Mouse (Mus musculus) CH12.LX (cell line): Measurements from ENCODE around the gene Olfr1423. TPM values are rescaled to one million over a fixed set of nuclear protein-coding genes. Genes with fewer than 3 reads are reported as not detected.
A peak's percentile ranks its signal among the peaks of the same experiment; 100 is the strongest.

ENCODE experiments used
- DNase-seq: peaks from one replicate; pipeline ENCODE4 v3.0.0-alpha.2; 2013; ENCODE audit errors: extremely low read depth
- H3K27ac ChIP-seq: 2 replicates; pipeline ENCODE4 v1.5.1; 2012; ENCODE audit warnings: low read depth, mild to moderate bottlenecking, control low read depth, moderate library complexity; ENCODE audit not compliant: insufficient read depth
- H3K27me3 ChIP-seq: replicated peaks from 2 replicates; pipeline ENCODE3; 2012; ENCODE audit warnings: inconsistent platforms
- H3K36me3 ChIP-seq, 2 experiments: replicated peaks in 1 of 2; 2 replicates each; pipeline versions ENCODE3 to v1.6.1; 2012; ENCODE audit warnings: inconsistent platforms in 1 of 2, low read length in 1 of 2, mild to moderate bottlenecking in 1 of 2, mixed read lengths in 1 of 2, moderate library complexity in 1 of 2; ENCODE audit not compliant: control insufficient read depth in 1 of 2, insufficient read depth in 1 of 2
- H3K4me1 ChIP-seq, 2 experiments: 2 replicates each; pipeline ENCODE4 v1.6.1; 2012; ENCODE audit warnings: inconsistent platforms in 1 of 2, moderate library complexity in 1 of 2; ENCODE audit not compliant: insufficient read depth in 2 of 2, control insufficient read depth in 1 of 2
- H3K4me2 ChIP-seq: 2 replicates; pipeline ENCODE4 v1.6.1; 2012; ENCODE audit warnings: low read depth, mild to moderate bottlenecking, control low read depth; ENCODE audit not compliant: poor library complexity, insufficient read depth, severe bottlenecking
- H3K4me3 ChIP-seq, 3 experiments: fragments of 150-350 bp in 1 of 3; sonication (generic) in 1 of 3; replicated peaks in 1 of 3; 2 replicates each; pipeline versions ENCODE3 to v1.5.1; 2011 to 2012; ENCODE audit warnings: low read depth in 2 of 3, low read length in 2 of 3, mild to moderate bottlenecking in 2 of 3, moderate library complexity in 2 of 3, control low read depth in 1 of 3, improper control_type of control experiment in 1 of 3, inconsistent platforms in 1 of 3, mixed read lengths in 1 of 3; ENCODE audit not compliant: poor library complexity in 1 of 3
- H3K79me2 ChIP-seq: replicated peaks from 2 replicates; pipeline ENCODE4 v1.6.1; 2012; ENCODE audit warnings: mild to moderate bottlenecking, moderate library complexity; ENCODE audit not compliant: control insufficient read depth, poor library complexity, insufficient read depth, severe bottlenecking; ENCODE audit errors: extremely low read depth
- H3K9ac ChIP-seq: 2 replicates; pipeline ENCODE4 v1.6.1; 2012; ENCODE audit warnings: low read depth, mild to moderate bottlenecking, control low read depth, moderate library complexity; ENCODE audit not compliant: insufficient read depth
- H3K9me3 ChIP-seq: replicated peaks from 2 replicates; pipeline ENCODE3; 2012; ENCODE audit warnings: low read length, inconsistent platforms, mixed read lengths
- BHLHE40 ChIP-seq: IDR thresholded peaks from 2 replicates; pipeline ENCODE4 v1.6.1; 2011; ENCODE audit warnings: mild to moderate bottlenecking, low read depth, low read length, improper control_type of control experiment
- CHD1 ChIP-seq: IDR thresholded peaks from 2 replicates; pipeline ENCODE4 v1.6.1; 2012; ENCODE audit warnings: low read depth, low read length, improper control_type of control experiment, inconsistent platforms
- CTCF ChIP-seq, 2 experiments: IDR thresholded peaks in 1 of 2; conservative IDR thresholded peaks in 1 of 2; 2 replicates each; pipeline ENCODE4 v1.5.1; 2011 to 2012; ENCODE audit warnings: low read depth in 2 of 2, low read length in 2 of 2, improper control_type of control experiment in 1 of 2, inconsistent platforms in 1 of 2, mild to moderate bottlenecking in 1 of 2, moderate library complexity in 1 of 2
- E2F4 ChIP-seq: IDR thresholded peaks from 2 replicates; pipeline ENCODE4 v1.6.1; 2011; ENCODE audit warnings: low read depth, low read length, improper control_type of control experiment; ENCODE audit not compliant: insufficient replicate concordance
- ETS1 ChIP-seq: conservative IDR thresholded peaks from 2 replicates; pipeline ENCODE4 v1.6.1; 2012; ENCODE audit warnings: low read depth, mild to moderate bottlenecking, inconsistent platforms, low read length, improper control_type of control experiment, moderate library complexity
- GABPA ChIP-seq: IDR thresholded peaks from 2 replicates; pipeline ENCODE4 v1.6.1; 2012; ENCODE audit warnings: low read depth, low read length, improper control_type of control experiment, inconsistent platforms; ENCODE audit not compliant: insufficient replicate concordance
- HCFC1 ChIP-seq: IDR thresholded peaks from 2 replicates; pipeline ENCODE4 v1.6.1; 2012; ENCODE audit warnings: low read depth, mild to moderate bottlenecking, inconsistent platforms, low read length, improper control_type of control experiment
- MAZ ChIP-seq: IDR thresholded peaks from 2 replicates; pipeline ENCODE4 v1.6.1; 2012; ENCODE audit warnings: low read depth, mild to moderate bottlenecking, inconsistent platforms, low read length, improper control_type of control experiment, moderate library complexity
- MEF2A ChIP-seq: IDR thresholded peaks from 2 replicates; pipeline ENCODE4 v1.6.1; 2014; ENCODE audit warnings: low read depth, mild to moderate bottlenecking, inconsistent platforms, low read length, improper control_type of control experiment, borderline replicate concordance
- MXI1 ChIP-seq: IDR thresholded peaks from 2 replicates; pipeline ENCODE4 v1.6.1; 2011; ENCODE audit warnings: mild to moderate bottlenecking, low read depth, low read length, improper control_type of control experiment
- MYC ChIP-seq: IDR thresholded peaks from 2 replicates; pipeline ENCODE4 v1.6.1; 2011; ENCODE audit warnings: low read depth, mild to moderate bottlenecking, improper control_type of control experiment, low read length
- NELFE ChIP-seq: IDR thresholded peaks from 2 replicates; pipeline ENCODE4 v1.6.1; 2011; ENCODE audit warnings: low read depth, low read length, improper control_type of control experiment
- NRF1 ChIP-seq: IDR thresholded peaks from 2 replicates; pipeline ENCODE4 v1.6.1; 2014; ENCODE audit warnings: low read depth, mild to moderate bottlenecking, inconsistent platforms, low read length, improper control_type of control experiment, moderate library complexity
- PAX5 ChIP-seq: IDR thresholded peaks from 2 replicates; pipeline ENCODE4 v1.6.1; 2012; ENCODE audit warnings: low read length, inconsistent platforms, mixed read lengths
- POLR2A ChIP-seq: IDR thresholded peaks from 2 replicates; pipeline ENCODE4 v1.6.1; 2011; ENCODE audit warnings: low read depth, mild to moderate bottlenecking, improper control_type of control experiment, low read length
- POLR2AphosphoS2 ChIP-seq: IDR thresholded peaks from 2 replicates; pipeline ENCODE4 v1.6.1; 2011; ENCODE audit warnings: low read depth, low read length, improper control_type of control experiment
- TBP ChIP-seq: conservative IDR thresholded peaks from 2 replicates; pipeline ENCODE4 v1.6.1; 2011; ENCODE audit warnings: low read depth, low read length, improper control_type of control experiment
- TCF12 ChIP-seq: IDR thresholded peaks from 2 replicates; pipeline ENCODE4 v1.6.1; 2014; ENCODE audit warnings: low read depth, mild to moderate bottlenecking, inconsistent platforms, low read length, improper control_type of control experiment
- UBTF ChIP-seq: IDR thresholded peaks from 2 replicates; pipeline ENCODE4 v1.6.1; 2012; ENCODE audit warnings: low read depth, mild to moderate bottlenecking, inconsistent platforms, low read length, improper control_type of control experiment, moderate library complexity
- USF1 ChIP-seq: IDR thresholded peaks from 2 replicates; pipeline ENCODE4 v1.6.1; 2014; ENCODE audit warnings: low read depth, mild to moderate bottlenecking, inconsistent platforms, low read length, improper control_type of control experiment
- USF2 ChIP-seq: conservative IDR thresholded peaks from 2 replicates; pipeline ENCODE4 v1.6.1; 2011; ENCODE audit warnings: low read depth, low read length, improper control_type of control experiment
- ZMIZ1 ChIP-seq: IDR thresholded peaks from 2 replicates; pipeline ENCODE4 v1.6.1; 2012; ENCODE audit warnings: low read depth, mild to moderate bottlenecking, inconsistent platforms, low read length, improper control_type of control experiment
- ZNF384 ChIP-seq: IDR thresholded peaks from 2 replicates; pipeline ENCODE4 v1.6.1; 2012; ENCODE audit warnings: low read depth, low read length, improper control_type of control experiment, inconsistent platforms
- dilution Hi-C: fragments of 300-500 bp; cut with MboI; formaldehyde crosslinking; loops from 2 replicates; pipeline ENCODE4 v1.14.3; 2020; ENCODE audit warnings: low sequenced_read_pairs; ENCODE audit not compliant: extremely low pct_unique_long_range_greater_than_20kb, extremely low pct_ligation_motif_present
- in situ Hi-C: fragments of 300-500 bp; cut with MboI; formaldehyde crosslinking; loops from 3 replicates; pipeline ENCODE4 v1.14.3; 2019; ENCODE audit warnings: low sequenced_read_pairs, low pct_ligation_motif_present, low pct_unique_long_range_greater_than_20kb, mixed read lengths
- polyA plus RNA-seq: library from polyadenylated mRNA; unstranded; fragments of >175 nt; gene quantifications from 2 replicates; pipeline ENCODE4 v1.2.1, GENCODE M21; 2012; ENCODE audit warnings: low read depth; ENCODE audit not compliant: insufficient read length
- total RNA-seq, 2 experiments: library from RNA; depleted of rRNA; stranded (reverse); fragments of 300-350 nt in 1 of 2; fragments of >200 nt in 1 of 2; gene quantifications; 2 replicates each; pipeline ENCODE4 v1.2.3; 2012 to 2014

Olfr1423 gene
- total and polyA plus RNA-seq, 3 experiments = 0.07 TPM; not detected in 2

DNA sequence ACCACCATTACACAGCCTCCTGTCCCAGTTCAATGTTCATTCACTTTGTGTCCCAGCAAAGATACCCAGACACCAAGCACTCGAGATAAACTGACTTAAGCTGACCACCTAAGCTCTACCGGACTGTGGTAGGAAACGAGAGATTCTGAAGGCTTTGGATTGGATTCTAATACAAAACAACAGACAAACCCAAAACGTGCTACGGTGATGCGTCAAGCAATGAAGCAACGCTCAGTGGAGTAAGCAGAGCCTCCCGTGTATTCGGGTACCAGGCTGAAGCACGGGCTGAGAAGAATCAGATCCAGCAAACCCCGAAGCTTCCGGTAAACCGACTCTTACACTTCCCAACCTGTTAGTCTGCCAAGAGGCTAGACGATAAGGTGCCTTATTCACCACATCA is 38.3 kb downstream of the Olfr1423 start:
- no peaks in the 10 kb centered on the region for H3K27me3 ChIP-seq
- in situ Hi-C loops (loop anchor here (10.0 to 25.0 kb wide), 2 partner anchors 228 to 485 kb away; partner anchors contain the start of gene Mrpl16), dilution Hi-C loops (no loop called here)
- no peaks in the 10 kb centered on the region for H3K36me3 ChIP-seq
- H3K79me2 ChIP-seq = no peaks in the 10 kb centered on the region
- peak overlapping the region; percentile 65 for H3K4me2 ChIP-seq
- no peak for TF ChIP-seq PAX5
- no peak for TF ChIP-seq NRF1
- TF ChIP-seq USF1 = no peak
- H3K4me3 ChIP-seq = no peak overlapping the region
- no peak overlapping the region for H3K27ac ChIP-seq
- peaks cover 11 to 18% of the 10 kb centered on the region in 2 experiments for H3K4me1 ChIP-seq
- no peaks in the 10 kb centered on the region for H3K9me3 ChIP-seq
- DNase-seq = no peak
- H3K9ac ChIP-seq = peak overlapping the region; percentile 17; the same call in 1 of the 2 replicates

DNA sequence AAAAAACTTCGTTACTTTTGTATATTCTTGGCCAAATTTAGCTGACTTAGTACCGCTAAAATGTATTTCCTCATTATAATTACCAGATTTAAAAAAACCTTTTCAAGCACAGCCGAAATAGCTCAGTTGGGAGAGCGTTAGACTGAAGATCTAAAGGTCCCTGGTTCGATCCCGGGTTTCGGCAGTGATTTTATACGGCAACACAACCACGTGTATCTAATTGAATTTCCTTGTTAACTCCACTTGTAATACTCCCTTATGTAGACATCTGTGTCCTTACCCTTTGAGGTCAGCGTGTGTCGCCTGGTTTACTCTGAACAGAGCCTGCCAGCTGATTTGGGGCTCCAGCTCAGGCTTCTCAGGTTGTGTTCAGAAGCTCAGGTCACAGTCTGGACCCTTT is 39.0 kb downstream of the Olfr1423 start:
- Histone ChIP-seq H3K9me3 (no peaks in the 10 kb centered on the region), H3K27ac (no peak overlapping the region), H3K4me1 (peaks cover 11 to 18% of the 10 kb centered on the region in 2 experiments), H3K4me3 (peak overlapping the region in 2 of 3 experiments; percentile 5 to 36), H3K36me3 (no peaks in the 10 kb centered on the region), H3K79me2 (no peaks in the 10 kb centered on the region), H3K9ac (no peak overlapping the region; the same call in 1 of the 2 replicates), H3K4me2 (peak overlapping the region; percentile 65), H3K27me3 (no peaks in the 10 kb centered on the region)
- dilution Hi-C loops (no loop called here), in situ Hi-C loops (loop anchor here (10.0 to 25.0 kb wide), 2 partner anchors 227 to 485 kb away; partner anchors contain the start of gene Mrpl16)
- TF ChIP-seq NELFE (no peak), TBP (peak; percentile 100)
- peak; percentile 95 for DNase-seq

DNA sequence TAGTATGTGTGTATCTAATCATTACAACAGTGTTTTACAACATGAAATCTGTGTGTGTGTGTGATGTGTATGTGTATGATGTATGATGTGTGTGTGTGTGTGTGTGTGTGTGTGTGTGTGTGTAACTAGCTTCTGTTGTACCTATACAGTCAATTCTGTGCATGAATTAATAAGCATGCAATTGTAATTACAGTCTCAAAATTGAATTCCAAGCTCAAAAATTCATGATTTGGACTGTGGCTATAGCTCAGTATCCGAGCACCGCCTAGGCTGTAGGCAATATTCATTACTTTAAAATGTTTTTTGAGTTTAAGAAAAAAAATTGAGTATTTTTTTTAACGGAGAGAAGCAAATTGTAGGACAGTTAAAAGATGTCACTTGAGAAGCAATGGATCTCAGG is 39.4 kb downstream of the Olfr1423 start:
- no peak for TF ChIP-seq ZNF384
- TF ChIP-seq HCFC1 = no peak
- TF ChIP-seq UBTF = no peak
- no peak for TF ChIP-seq ZMIZ1
- TF ChIP-seq MAZ = no peak
- TF ChIP-seq POLR2AphosphoS2 = no peak
- no peak for TF ChIP-seq GABPA
- no peak for TF ChIP-seq NRF1
- TF ChIP-seq MYC = no peak
- TF ChIP-seq CHD1 = no peak
- no peak for TF ChIP-seq USF2
- TF ChIP-seq BHLHE40 = no peak
- no peak for TF ChIP-seq E2F4
- no peak for TF ChIP-seq MEF2A
- no peak for TF ChIP-seq MXI1
- TF ChIP-seq POLR2A = no peak
- no peak for TF ChIP-seq TCF12
- no peak for TF ChIP-seq CTCF (conservative IDR thresholded peaks at IDR 0.05 in 1 of 2, IDR thresholded peaks at IDR 0.05 in 1 of 2; ENCODE audit: low read depth in 2 of 2, low read length in 2 of 2)
- no peak for TF ChIP-seq ETS1
- TF ChIP-seq, all 38 proteins: peak for 0
- no peaks in the 10 kb centered on the region for H3K27me3 ChIP-seq
- no peak overlapping the region for H3K27ac ChIP-seq
- H3K4me3 ChIP-seq = peak overlapping the region in 2 of 3 experiments; percentile 5 to 36
- DNase-seq = no peak
- in situ Hi-C loops = loop anchor here (10.0 to 25.0 kb wide), 2 partner anchors 227 to 486 kb away; partner anchors contain the start of gene Mrpl16
- peaks cover 11 to 18% of the 10 kb centered on the region in 2 experiments for H3K4me1 ChIP-seq
- no peaks in the 10 kb centered on the region for H3K79me2 ChIP-seq
- no peaks in the 10 kb centered on the region for H3K36me3 ChIP-seq
- H3K4me2 ChIP-seq = peak overlapping the region; percentile 66
- H3K9ac ChIP-seq = no peak overlapping the region; the same call in 1 of the 2 replicates
- H3K9me3 ChIP-seq = no peaks in the 10 kb centered on the region
- dilution Hi-C loops = no loop called here
